Mouse (Mus musculus) retina, postnatal 7 days (tissue): ENCODE data around the gene Hes5.

Source experiments
- DNase-seq: peaks from one replicate; pipeline ENCODE4 v3.0.0-alpha.2; 2012; ENCODE audit warnings: low read depth, low spot score

The Hes5 gene

DNA sequence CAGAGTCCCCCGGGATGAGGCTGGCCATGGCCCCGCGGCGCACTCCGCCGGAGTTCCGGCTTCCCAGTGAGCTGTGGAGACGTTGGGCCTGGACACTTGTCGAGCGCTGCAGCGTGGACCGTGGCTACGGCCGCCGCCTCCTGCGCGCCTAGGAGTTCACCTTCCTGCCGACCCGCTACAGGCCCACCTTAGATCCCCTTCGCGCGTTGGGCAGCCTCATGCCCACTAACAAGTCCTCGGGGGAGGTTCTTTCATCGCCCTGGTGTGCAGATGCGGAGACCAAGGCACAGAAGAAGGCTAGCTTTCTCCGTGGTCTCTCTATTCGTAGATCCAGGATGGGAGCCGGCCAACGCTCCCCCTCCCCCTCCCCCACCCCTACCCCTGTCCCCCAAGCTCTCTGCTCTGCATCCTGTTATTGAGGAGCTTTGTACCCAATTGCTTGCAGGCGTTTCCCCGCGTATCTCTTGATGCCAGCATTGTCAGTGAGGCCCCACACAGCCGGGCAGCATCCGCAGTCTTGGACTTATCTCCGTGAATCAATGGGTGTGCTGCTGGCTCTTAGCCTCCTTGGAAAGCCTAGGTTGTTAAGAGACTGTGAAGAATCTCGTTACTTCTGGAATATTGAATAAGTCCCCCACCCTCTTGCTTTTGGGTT lies 4.0 kb downstream of the Hes5 start:
- no peak for DNase-seq

DNA sequence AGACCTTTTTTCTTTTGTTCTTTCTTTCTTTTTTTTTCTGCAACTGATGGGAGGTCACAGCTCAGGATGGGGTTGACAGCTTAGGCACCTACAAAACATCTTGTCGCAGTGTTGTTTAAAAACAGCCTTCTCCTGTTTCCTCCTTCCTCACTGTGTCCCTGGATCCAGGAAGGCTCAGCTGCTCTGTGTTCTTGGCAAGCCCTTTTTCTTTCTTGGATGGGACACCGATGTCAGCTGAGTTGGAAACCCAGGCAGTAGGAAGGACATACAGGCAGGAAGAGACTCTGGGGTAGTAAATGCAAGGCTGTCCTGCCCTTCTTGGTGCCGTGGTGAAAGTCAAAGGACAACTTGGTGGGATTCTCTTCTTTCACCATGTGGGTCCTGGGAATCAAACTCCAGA lies 5.1 kb downstream of the Hes5 start:
- no peak for DNase-seq

DNA sequence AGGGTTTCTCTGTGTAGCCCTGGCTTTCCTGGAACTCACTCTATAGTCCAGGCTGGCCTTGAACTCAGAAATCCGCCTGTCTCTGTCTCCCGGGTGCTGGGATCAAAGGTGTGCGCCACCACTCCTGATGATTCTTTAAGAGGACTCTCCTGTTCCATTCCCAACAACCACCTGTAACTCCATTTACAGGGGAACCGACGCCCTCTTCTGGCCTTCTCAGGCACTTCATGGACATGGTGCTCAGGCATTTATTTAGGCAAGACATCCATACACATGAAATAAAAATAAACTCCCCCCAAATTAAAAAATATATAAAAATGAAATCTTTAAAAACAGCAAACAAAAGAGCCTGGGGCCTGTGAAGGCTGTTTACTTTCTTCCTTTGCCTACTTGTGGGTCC lies 6.5 kb downstream of the Hes5 start:
- DNase-seq = no peak

DNA sequence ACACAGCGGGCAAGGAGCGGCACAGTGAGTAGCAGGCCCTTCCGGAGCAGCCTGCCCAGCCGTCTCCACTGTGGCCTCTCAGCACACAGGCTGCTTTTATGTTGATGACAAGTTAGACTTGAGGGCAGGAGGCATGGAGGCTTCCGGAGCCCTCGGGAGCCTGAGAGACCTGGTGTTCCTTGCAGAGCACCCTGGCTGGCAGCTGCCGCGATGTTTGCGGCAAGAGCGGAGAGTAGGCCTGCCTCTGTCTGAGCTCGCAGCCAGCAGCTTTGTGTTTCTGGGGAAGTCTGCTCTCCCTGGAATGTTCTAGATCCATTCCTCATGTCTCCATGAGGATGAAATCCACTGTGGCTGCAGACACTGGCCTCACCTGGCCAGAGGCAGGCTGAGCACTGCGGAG lies 11.8 kb downstream of the Hes5 start:
- DNase-seq = no peak

DNA sequence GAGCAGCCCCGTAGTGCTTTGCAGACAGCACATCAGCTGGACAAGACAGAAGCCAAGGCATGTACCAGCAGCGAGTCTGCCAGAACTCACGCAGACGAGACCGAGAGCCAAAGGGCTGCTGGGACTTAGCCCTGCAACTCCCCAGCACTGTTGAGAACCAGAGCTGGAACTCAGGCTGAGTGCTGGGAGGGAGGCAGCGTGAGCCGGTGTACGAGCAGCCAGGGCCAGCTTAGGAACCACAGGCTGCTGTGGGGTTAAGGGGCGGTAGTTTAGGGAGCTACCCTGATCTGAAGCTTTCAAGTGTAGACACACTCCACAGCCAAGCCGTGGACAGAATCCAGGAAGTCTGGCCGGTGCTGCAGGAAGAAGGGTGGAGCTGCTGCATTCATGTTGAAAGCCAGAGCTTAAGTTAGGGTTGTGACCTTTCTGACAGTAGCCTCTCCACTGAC lies 13.5 kb downstream of the Hes5 start:
- no peak for DNase-seq

DNA sequence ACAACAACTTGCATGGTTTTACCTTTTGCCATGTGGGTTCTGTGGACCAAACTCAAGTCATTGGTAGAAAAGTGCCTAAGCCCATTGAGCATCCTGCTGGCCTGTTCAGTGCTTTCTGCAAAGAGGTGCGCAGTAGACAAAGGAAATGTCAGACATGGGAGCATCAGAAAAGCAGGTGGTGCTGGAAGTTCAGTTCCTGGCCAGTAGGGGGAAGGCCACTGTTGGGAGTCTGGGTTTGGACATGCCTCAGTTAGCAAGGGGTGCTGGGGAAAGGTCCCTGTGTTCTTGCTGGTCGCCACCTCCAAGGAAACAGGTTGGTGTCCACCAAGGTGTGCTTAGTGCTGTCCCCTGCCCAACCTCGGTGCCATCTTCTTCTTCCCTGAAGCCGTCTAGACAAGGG lies 19.4 kb downstream of the Hes5 start:
- no peak for DNase-seq

DNA sequence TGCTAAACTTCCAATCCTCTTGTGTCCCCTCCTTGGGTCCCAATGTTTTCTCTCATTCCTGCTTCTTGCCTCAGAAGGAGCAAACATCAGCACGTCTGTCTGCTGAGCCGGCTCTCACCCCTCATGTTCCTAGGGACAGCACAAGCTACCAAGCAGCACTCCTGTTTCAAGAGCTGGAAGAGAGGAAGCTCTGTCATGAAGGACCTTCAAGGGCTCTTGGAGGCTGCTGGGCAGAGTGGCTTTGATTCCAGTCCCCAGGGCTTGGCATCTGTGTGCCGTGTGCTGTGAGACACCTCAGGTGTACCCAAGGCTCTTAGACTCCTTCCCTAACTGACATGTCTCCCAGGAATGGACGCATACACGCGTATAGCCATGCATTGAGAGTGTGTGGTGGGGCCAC lies 20.4 kb downstream of the Hes5 start:
- no peak for DNase-seq

DNA sequence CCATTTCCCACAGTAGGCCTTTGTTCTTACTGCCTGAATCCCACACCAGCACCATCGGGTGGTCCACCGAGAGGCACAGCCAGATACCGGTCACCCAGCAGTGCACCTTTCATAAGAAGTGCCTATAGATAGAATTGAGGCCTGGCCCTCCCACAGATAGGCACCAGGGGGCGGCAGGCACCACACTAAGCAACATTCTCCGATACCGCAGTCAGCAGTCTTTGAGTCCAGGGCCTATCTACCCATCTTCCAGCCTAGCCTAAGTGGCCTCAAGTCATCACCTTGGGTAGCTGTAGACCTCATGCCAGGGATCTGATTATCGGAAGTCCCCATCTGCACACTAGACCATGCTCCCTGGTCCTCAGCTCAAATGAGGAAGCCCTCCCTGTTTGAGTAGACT lies 20.8 kb downstream of the Hes5 start:
- DNase-seq = no peak

DNA sequence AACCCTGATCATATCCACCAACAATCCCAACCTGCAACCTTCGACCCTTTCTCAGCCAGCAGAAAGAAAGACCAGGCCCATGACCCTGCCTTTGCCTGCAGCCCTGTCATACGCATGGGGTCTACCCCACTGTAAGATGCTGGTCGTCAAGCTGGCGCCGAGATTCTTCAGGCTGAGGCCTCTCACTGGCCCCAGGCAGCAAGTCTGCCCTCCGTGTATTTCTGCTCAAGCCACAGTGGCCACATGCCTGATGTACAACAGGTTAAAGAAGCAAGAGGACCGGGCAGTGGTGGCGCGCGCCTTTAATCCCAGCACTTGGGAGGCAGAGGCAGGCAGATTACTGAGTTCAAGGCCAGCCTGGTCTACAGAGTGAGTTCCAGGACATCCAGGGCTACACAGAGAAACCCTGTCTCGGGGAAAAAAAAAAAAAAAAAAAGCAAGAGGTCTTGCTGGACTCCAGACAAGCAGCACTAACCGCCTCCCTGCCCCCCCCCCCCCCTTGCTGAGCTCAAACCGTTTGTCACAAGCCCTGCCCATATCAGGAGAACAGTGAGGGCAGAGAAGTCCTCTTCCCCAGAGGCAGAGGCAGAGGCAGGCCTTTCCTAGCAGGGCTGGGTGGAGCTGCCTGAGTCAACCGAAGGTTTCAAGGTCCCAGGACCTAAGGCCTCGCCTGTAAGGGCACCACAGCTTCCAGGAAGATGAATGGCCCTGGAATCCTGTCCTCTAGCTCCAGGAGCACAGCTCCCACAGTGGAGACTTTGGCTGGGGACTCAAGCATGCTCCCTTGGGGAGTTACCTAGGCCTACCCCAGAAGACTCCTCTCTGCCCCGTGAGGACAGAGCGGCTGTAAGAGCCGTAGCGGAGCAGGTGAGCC lies 21.8 kb downstream of the Hes5 start:
- DNase-seq = no peak

DNA sequence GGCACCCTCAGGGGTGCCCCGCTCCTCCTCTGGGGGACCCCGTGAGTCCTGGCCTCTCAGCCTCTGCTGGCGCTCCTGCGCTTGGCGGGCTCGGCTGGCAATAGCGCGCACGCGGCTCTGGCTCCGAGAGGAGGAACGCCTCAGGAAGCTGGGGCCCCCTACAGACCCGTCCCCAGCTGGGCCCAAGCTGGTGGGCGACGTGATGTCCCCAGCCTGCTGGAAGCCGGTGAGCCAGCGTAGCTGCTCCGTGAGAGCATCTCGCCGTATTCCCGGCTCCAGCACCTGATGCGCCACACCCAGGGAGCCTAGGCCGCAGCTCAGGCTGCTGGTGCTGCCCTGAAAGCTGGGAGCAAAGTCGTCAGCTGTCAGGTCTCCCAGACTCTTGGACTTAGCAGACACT lies 23.0 kb downstream of the Hes5 start:
- DNase-seq = no peak

DNA sequence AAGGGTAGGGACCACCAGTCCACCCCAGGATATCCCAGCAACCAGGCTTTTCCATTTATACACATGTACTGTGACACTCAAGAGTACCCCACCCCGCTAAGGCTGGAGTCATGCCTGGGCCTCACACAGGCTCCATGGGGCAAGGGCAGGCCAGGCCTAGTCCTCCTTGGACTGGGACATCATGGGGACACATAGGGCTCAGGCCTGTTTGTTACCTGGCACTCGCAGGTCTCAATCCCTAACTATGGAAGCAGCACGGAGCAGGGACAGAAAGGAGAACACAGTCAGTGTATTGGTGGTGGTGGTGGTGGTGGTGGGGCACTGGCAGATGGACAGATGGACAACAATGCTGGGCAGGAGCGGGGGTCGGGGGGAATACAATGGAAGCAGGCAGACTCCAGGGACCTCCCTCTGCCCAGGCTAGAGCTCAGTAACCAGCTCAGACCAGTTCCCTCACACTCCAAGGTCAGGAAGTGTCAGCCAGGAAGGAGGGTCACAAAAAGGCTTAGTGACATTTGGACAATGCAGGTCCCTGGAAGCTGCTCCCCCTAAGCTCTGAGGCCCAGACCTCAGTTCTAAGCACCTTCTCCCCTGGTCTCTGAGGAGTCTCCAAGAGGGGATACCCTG lies 24.5 kb downstream of the Hes5 start:
- DNase-seq = no peak

DNA sequence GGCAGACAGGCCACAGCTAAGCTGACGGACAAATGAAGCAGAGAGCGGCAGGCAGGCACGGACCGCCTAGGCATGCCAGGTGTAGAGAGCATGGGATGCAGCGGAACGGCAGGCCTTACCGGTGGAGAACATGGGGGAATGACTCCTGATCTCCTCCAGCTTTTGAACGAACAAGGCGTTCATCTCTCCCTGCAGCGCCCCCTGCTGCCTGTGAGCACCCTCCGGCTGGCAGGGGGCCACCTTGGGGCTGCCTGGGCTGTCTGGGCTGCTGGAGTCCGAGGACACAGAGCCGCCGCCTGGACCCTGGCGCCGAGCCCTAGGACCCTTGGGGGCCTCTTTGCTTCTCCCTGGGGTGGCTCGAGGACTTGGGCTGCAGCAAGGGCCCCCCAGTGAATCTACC lies 25.4 kb downstream of the Hes5 start:
- peak; percentile 71 for DNase-seq

DNA sequence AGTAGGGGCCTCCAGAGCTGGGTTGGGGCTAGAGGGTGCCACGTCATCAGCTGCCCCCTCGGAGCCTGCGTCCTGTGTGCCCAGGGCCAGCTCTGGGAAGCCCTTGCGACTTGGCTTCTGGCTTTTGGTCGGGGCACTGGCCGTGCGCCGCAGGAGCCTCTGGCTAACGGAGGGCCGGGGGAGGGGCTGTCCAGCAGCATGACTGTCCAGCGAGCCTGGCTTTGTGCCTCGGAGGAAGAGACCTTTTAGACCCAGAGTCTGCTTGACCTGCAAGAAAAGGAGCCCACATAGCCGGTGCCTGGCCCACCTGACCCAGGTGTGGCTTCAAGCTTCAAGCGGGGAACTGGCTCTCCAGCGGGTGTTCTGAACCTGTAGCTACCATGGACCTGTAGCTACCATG lies 26.0 kb downstream of the Hes5 start:
- DNase-seq = no peak

DNA sequence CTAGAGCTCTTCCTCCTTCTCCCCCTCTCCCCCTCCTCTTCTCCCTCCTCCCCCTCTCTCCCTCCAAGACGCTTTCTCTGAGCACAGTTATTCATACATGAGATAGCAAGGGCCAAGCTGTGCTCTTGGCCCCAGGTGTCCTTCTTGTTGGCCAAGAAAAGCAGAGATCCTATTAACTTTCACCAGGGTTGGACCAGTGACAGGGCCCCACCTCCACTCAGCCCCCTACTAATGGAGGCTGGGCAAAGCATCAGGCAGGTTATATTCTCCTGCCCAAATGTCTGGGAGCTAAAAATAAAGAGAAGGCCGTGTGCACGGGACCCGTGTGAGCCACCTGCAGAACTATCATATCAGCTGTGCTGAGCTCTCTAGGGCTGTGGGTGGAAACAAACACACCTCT lies 34.2 kb downstream of the Hes5 start:
- DNase-seq = no peak

DNA sequence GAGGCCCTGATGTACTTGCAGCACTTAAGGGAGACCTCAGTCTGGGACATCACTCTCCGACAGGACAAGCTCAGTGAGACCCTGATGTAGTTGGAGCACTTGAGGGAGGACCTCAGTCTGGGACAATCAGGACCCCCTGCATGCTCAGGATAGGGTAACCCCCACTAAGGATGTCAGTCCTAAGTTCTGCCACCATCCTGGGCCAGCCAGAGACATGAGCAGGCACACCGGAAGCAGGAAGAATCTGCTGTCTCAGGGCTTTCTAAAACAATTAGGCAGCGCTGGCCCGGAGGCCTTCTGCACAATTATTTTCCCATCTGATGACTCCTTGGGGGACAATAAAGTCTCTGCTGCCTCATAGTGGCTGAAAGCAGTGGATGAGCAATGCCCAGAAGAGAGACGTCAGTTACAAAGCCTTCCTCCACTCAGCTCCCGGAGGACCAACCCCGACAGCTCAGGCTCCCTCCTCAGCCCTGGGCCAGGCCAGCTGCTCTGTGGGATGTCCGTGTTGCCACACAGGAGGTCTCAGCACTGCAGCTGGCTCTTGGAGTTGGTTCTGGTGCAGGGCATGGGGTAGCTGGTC lies 35.9 kb downstream of the Hes5 start:
- no peak for DNase-seq

DNA sequence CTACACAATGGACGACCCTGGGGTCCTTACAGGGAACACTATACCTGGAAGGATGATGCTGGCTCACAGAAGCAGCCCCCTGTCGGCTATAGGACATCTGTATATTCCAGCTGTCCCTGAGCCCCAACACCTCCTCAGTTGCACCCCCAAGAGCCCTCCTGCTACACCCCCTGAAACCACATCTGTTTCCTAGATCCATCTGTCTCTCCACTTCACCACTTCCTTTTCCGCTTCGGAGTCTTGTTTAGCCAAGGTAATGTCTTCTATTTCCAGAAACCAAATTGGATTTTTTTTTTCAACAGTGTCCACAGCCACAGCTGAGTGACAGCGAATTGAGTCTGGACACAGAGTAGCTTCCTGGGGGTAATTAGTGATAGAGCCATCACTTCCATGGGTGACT lies 38.7 kb downstream of the Hes5 start:
- DNase-seq = no peak

DNA sequence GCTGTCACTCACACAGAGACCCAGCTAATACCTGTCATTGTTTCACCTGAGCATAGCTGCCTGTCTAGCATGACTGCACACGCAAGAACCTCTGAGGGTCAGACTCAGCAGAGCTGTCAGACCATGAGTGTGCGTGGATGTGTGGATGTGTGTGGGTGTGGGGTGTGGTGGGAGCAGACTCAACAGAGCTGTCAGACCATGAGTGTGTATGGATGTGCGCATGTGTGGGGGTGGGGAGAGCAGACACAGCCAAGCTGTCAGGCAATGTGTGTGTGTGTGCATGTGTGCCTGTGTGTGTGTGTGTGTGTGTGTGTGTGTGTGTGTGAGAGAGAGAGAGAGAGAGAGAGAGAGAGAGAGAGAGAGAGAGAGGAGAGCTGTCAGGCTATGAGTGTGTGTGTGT lies 44.6 kb downstream of the Hes5 start:
- DNase-seq = no peak

DNA sequence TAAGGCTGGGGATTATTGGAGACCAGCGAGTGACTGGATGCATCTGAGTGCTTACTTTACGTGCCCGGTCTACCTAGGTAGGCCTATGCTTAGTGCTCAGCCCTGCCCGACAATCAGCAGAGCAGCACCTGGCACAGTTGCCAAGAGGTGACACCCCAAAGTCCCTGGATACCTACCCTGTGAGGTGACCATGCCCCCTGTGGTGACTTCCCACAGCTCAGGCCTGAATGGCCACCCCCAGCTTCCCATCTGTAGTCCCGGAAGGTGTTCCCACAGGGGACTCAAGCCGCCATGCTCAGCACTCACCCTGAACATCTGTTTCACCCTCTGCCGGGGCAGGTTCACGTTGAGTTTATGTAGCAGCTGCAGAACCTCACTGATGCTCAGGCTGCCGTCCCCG lies 45.6 kb downstream of the Hes5 start:
- no peak for DNase-seq

DNA sequence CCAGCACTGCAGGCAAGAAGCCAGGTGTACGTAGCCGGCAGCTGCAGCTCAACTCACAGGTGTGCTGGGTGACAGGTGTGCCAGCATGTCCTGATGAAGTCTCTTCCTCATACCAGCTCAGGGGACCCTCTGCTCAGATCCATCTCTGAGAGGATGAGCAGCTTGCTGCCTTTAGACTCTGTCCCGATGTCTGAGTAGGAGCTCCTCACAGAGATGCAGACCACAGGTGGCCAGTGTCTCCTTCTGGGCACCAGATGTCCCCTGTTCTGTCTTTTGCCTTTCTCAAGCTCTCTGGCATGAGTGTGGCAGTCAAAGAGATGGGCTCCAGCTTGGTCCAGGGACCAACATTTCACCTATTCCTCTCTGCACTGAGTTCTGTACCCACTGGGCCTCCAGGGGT lies 46.9 kb downstream of the Hes5 start:
- no peak for DNase-seq

DNA sequence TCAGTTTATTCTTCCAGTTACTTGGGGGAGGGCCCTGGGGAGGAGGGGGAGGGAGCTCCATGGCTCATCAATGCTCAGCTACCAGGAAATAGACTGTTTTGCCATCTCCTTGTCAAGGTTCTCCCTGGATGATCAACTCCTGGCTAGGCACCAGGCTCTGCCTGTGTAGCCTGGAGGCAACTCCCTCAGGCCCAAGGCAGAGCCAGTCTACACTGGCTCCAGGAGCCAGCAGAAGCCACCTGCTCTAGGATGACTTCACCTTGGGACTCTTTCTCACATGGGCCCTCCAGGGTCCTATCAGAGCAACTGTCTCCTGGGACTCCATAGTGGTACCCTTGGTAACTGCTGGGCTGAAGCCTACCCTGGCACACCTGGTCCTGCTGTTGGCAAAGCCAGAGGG lies 47.4 kb downstream of the Hes5 start:
- DNase-seq = no peak

DNA sequence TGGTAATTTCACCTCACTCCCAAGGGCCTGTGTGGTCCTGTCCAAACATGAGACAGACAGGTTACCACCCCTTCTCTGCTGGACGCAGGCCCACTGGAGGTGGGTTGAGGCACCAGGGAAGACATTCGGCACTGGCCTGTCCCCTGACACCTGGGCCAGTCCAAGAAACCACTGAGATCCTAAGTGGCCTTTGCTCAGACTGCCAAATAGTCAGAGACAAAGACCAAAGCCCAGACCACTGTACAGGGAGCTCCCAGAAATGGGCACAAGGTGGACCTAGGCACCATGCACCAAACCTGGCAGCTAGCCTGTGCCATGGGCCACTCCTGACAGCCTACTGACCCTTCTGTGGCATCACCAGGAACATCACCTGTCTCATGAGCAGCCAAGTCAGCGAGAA lies 48.5 kb downstream of the Hes5 start:
- DNase-seq = no peak

DNA sequence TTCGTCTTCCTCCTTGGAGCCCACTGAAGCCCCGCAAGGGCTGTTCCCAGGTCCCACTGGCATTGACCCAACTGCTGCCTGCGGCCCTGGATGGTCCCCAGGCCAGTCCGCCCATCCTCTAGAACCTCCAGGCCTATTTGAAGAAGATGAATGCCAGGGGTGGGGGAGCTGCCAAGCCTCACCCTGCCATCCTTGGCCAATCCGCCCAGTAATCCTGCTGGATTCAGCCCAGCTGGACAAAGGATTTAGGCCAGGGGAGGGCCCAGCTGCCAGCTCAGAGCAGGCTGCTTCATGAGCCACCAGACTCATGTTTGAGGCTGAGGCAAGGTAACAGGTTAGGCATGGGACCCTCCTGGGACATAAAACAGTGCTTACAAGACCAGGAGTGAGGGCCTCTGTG lies 50.1 kb downstream of the Hes5 start:
- peak; percentile 78 for DNase-seq
